Mouse (Mus musculus) natural killer cell, adult 2 months (primary cell): ENCODE measurements at regions not wholly inside any gene's neighbourhood (a gene's known extent, or its start where the extent isn't known, plus 50 kb on each side); places are given as distances from the start of the nearest gene placed in this dataset.

Experiments used
- DNase-seq, 2 experiments: peaks; one replicate each; pipeline ENCODE4 v3.0.0; 2022; ENCODE audit warnings: low spot score in 2 of 2

DNA sequence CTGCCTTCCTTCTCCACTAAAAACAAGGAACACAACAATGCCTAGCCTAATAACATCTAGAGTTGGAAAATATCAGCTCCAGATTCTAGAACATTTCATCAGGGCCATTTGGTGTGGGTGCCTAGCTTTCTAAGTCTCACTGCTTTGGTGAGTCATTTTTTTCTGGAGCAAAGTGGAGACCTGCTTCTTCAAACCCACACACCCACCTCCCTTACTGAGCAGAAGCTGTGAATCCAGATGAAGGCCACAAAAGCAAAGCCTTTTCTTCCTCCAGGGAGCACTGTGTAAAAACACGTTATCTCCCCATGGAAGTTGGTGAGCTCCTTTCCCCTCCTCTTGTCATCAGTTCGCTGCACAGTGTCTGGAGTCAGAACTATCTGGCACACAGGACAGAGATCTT lies 294.1 kb downstream of the Mex3b start:
- no peak for DNase-seq

DNA sequence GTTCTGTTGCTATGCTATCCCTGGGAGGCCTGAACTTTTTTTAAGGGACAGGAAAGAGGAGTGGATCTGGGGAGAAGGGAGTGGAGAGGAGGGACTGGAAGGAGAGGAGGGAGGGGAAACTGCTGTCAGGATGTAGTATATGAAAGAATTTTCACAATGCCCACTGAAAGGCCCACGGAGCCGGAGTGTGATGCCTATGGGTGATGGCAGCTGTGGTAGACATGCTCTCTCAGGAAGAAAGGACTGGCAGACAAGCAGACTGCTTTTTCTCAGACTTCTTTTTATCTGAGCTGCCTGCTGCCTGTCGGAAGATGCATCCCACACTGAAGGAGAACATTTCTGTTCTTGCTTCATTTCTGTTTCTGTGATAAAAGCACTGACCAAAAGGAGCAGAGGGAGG lies 295.7 kb downstream of the Mex3b start:
- DNase-seq, result no peak

DNA sequence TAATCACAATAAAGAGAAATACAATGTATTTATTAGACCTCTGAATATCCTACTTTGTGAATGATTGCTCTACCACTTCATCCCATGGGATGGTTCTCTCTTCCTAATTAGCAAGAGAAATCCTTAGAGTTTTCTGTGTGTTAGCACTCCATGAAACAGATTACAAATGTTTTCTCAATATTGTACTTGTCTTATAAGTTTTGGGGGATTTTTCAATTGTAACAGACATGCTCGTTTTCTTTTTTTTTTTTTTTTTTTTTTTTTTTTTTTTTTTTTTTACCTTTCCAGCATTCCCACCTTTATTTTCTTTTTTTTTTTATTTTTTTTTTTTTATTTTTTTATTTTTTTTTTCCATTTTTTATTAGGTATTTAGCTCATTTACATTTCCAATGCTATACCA lies 312.3 kb downstream of the Mex3b start:
- no peak for DNase-seq

DNA sequence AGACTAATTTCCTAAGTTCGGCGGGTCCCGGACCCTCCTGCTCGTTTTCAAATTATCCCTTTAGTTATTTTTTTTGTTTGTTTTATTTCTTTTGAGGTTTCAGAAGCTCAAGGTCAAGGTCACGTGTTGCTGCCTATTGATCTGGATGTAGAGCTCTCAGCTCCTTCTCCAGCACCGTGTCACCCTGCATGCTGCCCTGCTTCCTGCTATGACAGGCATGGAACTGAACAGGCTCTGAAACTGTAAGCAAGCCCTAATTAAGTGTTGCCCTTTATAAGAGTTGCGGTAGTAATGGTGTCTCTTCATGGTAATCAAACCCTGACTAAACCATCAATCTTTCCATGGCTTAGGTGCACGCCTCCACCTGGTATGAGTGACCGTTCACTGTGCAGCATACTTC lies 319.2 kb downstream of the Mex3b start:
- DNase-seq, result no peak

DNA sequence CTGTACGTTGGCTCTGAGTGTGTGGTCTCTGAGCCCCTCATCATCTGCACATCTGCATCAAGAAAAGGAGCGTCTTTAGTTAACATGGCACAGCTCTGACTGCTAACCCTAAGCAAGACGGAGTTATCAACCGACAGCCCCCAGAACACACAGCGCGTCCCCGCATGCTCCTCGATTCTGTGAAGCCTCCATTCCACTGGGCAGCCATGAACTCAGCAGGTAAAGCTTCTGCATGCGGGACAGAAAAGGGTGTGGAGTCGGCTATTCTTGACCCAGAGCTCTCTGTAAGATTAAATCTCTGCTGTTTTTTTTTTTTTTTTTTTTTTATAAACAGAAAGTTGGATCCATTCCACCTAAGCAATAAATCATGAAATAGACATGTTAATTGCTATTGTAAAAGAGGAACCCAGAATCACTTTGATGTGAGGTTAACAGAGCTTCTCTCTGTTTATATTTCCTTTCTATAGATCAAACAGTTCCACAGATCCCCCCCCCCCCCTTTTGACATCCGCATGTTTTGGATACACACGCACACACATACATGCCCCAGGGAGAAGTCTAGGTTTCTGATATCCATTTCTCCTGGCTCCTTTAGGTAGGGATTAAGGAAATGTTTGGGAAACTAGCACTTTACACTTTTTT lies 328.9 kb downstream of the Mex3b start:
- DNase-seq, result no peak

DNA sequence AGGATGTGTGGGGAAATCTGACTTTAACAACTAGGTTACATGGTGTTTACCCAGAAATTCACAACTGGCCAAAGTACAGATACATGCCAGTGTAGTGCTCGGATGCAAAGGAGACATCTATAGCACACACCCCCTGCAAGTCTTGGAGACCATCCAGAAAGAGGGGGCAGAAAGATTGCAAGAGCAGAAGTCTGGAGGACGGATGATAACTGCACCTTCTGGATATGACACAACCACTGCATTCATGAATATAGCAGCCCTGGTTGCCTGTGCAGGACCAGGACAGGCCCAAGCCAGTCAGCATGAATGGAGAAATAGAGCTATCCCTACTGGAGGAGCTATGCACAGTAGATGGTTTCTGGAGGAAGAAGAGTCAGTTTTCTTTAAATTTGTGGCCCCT lies 330.4 kb downstream of the Mex3b start:
- DNase-seq, result no peak

DNA sequence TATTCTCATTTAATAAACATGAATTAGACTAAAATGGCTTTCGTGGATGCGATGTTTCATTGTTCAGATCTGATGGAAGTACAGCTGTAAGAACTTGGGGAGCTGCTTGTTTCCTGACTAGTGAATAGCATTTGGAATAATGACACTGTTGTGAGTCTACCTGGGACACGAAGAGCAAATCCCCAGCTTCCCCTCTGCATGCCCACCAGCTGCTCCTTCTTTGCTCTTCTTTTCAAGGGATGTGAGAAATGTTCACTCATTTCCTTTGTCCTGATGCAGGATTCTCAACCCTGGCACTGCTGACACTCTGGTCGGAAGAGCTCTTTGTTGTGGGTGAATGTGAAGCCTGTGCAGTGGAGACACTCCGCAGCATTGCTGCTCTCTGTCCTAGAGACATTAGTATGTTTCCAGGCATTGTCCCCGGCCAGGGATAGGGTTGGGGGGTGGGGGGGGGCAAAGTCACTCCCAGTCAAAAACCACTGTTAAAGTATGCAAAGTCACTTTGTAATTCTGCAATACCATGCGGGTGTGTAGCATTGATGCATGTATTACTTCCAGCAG lies 334.1 kb downstream of the Mex3b start:
- DNase-seq, result no peak

DNA sequence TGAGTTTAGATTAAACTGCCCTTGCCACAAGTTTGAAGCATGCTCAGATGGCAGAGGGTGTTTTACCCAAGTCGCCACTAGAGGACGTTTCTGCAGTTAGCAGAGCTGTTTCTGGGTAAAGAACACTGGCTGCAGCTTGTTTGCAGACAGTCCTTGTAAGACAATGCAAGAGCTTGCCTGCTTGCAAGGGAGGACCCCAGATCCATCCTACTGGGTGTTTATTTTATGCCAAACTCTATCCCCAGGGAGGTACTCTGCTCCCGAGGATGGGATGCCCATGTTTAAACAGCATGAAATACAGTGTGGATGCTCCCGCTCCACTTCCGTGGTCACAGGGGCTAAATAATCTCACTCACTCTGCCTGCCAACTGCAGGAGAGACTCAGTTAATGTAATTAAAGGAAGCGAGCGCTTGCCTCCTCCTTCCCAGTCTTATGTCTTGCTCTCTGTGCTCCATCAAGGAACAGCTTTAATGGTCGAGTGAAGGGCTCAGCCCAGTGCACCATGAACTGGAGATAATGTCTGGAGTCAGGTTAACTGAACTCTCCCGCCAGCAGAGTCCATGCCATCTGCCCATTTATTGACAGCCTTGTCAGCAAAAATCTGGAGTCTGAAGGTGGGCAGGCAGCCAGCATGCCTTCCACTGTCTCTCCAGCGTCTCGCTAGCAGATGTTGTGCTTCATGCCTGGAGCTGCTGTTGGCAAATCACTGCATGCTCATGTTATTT lies 334.8 kb downstream of the Mex3b start:
- no peak for DNase-seq

DNA sequence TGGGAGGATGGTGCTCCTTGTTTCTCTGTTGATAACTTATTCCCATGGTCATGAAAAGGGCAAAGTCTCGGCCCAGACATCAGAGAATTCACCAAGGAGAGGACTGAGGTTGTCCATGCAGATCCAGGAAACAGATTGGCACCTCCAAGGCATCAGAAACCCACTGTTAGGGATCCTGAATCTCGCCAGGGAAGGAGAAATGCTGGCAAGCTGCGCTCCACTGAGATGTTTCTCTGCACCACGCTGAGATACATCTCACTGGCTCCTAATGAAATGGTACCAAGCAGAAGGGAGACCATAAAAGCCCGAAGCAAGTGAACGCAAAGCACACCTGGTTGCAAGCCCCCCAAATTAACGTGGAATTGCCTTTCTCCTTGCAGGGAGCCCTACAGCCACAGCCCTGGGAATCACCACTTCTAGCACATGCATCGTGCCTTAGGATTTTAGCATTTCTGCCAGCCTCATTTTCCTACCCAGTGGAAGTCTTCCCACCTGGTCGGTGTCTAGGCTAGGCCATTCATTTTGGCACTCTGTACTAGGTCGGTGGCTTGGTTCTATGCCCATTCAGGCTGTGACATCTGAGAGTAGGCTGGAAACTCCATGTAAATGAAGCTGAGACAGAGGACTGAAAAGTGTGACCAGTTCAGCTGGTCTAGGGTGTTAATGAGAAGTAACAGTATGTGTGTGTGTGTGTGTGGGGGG lies 336.3 kb downstream of the Mex3b start:
- no peak for DNase-seq

DNA sequence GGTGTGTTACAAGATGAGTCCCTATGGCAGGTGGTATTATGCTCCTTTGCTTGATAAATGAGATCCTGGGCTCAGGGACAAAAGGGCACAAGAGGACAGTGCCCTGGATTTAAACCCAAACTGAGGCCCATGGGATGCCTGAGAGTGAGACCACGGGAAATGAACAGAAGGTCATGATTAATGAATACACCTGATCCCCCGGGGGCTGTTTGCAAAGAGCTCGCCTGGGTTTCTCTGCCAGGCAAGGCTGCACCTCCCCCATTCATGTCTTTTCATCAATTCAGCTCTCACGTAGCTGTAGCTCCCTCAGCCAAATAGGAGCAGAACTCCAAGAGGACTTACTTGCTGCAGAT lies 336.9 kb downstream of the Mex3b start:
- no peak for DNase-seq

DNA sequence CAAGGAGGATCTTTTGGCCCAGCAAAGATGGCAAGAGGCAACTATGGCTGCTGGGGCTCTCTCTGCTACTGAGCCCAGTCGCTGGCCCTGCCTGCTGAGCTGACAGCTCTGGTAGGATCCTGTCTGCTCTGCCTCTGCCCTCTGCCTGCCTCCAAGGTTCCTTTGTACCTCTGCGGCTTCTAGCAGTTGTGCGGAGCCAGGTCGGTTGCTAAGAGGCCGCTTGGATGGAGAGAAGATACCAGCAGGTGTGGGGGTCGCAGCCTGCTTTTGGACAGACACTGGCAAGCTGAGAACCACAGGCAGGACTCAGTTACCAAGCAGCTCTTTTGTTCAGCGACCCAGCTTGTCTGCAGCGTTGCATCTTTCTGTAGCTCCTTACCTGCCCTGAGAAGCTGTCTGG lies 337.6 kb downstream of the Mex3b start:
- DNase-seq, result no peak

DNA sequence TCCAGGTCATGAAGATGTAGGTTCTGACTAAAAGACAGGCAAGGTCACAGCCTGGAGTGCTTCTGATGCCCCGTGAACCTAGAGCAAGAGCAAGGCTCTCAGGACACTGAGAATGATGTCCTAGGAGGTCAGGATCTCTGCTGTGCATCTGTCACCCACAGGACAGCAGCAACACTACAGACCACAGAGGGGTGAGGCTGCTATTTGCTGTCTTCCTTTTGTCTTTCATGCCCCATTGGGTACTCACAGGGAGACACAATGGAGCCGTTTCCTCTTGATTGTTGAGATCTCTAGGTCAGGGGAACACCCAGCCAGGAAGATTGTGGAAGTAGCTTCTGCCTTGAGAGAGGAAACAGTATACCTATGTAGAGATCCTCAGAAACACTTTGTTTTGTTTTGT lies 339.9 kb downstream of the Mex3b start:
- DNase-seq, result no peak

DNA sequence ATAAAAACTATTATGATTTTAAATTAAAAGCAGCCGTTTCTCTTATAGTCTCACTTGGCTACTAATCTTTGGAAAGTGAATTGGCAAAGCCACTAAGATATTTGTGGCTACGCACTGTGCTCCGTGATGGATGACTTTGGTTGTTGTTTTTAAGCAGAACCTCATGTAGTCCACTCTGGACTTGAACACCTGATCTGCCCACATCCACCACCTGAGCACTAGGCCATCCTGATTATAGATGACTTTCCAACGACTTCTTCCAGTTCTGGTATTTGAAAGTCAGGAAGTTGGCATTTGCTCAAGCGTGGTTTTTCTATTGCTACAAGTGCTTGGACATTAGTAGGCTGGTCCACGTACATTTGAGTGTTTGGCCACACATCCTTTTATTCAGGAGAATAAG lies 344.5 kb downstream of the Mex3b start:
- no peak for DNase-seq

DNA sequence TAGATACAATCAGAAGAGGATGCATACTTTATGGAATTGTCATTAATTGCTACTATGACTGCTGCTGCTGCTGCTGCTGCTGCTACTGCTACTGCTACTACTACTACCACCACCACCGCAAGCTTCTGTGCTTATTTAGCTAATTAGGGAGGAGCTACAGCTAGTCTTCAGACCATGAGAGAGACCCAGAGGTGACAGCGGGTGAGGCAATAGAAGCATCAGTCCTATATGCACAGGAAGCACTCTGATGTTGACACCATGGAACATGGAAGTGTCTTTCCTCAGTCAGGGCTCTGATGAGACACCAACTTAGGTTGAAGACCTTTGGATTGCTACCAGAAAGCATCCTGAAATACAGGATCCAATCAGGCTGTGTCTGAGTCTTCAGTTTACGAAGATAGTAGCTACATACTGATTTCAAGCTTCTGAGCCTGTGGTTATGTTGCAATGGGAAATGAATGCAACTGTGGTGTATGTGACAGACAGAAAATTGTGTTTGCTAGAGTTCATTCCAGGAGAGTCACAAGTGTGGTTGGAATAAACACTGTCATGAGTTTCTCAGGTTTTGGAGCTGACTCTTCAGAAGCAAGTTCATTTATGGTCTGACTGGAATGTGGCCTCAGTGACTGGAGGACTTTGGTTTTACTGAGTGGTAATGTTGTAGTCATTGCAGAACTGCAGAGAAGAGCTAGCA lies 355.0 kb downstream of the Mex3b start:
- no peak for DNase-seq

DNA sequence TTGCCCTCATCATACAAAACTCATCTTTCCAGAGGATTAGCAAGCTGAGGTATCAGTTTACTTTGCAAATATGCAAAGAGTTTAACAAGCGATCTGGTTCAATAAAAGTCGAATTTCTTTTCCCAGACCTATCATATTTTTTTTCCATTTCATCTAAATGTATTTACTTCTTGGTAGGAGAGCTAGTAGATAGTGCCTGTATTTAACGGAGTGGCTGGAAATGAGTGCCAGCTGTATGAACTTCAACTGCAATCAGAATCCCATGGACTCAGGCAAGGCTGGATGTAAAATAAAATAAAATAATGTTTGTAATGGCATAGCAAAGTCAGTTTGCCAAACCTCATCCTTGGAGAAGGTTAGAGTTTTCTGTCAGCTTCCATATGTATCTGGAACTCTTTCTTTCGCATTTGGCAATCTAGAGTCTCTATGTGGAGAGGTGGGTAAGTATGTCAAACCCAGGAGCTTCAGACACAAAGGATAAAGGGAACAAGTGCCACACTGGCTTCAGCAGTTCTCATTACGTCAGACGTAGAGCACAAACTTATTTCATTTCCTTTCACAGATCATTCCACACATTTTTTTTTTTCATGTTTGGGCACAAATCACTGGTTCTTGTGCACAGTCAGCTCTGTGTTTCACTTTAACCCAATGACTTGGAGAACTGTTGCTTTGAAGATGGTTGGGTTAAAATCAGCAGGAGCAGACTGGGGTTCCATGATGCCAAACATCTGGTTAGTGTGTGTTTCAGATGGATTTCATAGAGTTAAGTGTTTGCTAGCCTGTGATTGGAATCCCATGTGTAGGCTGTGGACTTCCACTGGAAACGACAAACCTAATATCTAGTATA lies 357.2 kb upstream of the Tmc3 start:
- no peak for DNase-seq

DNA sequence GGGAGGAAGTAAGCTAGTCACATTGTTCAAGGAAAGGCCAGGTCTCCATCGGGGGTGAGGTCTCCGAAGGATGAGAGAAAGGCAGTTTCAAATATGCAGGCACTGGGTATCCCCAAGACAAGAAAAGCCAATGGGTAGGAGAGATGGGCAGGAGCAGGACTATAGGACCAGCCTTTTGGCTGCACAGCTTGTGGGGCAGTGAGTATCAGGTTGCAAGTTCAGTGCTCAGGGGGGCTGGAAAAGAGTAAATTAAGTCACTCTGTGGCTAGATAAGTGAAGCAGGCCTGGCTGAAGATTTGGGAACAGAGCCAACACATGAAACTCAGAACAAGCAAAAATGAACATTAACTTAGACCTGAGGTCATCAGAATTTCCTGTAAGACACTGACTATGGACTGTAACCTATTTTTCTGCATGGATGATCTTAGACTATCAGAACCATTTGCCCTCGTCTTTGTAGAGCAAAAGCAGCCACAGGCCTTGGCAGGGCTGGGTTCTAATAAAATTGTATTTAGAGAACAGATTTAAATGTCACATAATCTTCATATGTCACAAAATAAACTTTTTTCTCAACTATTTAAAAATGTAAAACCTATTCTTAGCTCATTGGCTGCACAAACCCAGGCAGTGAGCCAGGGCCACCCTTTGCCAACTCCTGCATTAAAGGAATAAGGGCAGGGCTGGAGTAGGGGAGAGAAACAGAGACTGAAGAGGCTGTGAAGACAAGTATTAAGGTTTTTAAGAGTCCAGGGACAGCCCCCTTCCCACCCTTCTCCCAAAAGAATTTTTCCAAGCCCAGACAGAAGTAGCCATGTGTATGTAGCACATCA lies 354.0 kb upstream of the Tmc3 start:
- DNase-seq, result no peak

DNA sequence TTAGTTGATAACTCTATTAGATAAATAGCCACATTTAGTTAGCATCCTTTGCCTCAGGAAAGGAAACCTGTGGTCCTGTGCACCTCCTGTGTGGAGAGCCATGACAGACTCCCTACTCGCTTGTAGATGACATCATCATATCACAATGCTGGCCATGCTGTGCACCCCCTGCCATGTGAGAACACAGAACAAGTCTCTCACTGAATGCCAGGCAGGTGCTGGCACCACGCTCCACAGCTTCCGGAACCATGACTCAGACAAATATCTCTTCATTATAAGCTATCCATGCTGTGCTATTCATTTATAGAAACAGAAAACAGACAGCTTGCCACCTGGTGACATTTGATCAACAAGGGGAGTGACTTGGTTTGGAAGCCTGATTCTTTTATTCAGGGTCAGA lies 349.1 kb upstream of the Tmc3 start:
- DNase-seq, result no peak

DNA sequence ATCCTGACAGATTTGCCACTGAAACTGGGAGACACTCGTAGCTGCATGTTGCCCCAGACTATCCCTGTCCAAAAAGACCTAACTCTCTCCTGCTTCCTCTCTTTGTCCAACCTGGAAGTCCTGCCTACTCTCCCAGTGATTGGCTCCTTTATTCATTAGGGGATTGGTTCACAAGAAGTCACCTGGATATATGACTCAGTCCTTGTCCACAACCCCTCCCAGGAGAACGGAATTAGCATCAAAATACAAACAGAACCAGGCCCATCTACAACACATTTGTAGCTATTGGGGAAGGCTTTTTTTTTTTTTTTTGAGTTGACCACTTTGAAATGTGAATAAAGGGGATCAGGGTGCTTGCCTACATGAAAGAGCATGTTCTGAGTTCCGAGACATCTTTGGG lies 347.4 kb upstream of the Tmc3 start:
- DNase-seq, result no peak

DNA sequence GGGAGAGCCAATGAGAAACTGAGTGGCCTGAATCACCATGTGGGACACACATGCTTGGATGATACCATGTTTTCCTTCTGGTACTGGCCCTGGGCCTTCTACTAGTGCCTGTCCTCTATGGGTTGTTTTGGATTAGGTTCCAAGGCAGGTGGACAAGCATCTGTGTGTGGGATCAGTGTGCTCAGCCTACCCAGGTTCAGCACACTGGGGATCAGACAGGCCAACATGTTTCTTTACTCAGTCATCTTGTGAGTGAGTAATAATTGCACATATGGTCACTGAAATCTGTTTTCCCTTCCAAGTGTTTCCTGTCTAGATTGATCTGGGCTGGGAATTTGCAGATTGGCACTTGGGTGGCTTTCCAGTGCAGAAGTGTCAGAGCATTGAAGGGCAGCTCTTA lies 346.6 kb upstream of the Tmc3 start:
- no peak for DNase-seq

DNA sequence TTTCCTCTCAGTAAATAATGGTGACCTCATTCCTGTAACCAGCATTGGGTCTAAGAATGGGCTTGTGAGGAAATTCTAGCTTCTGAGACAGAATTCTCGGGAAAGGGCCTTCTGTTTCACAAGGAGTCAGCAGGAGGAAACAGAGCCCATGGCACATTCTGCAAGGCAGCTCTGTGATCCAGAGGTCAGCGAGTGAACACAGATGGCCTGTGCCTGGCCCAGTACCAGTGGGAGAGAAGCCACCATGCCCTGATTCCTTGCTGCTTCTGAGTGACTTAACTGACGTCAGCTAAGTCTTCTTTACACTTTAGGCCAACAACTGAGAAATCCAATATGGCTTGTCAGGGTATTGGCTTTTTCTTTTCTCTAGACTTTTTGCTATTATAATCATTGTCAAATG lies 342.5 kb upstream of the Tmc3 start:
- DNase-seq, result no peak

DNA sequence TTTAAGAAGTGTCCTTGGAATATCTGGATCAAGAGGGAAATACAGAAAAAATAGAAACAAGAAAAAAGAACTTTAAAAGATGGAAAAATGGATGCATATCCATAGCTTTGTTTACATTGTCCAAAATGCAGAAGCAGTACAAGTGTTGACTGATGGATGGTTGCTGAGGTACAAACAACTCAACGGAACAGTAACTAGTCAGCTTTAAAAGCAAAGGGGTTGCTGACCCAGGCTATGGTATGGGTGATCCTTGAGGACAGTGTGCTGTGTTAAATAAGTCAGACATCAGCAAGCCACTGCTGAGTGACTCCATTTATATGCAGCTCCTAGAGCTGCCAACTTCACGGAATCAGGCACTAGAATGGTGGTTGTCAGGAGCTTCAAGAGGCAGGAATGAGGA lies 338.9 kb upstream of the Tmc3 start:
- DNase-seq, result no peak
